11 mouse cellular contexts compared by ENCODE assay signal in genomic region chr5:114592463-114593160, GRCm38 (mm10). TPM values are rescaled to one million over a fixed set of nuclear protein-coding genes. Genes with fewer than 3 reads are reported as not detected.
DNase-seq lines count a peak whose midpoint lies in the region; ATAC-seq and TF ChIP-seq lines count a peak whose summit lies in the region.
"Had no signal": no experiment of that assay in that cellular context is flagged by ENCODE, and none has a peak within 500 bp of the region (broad histone marks: within the 10 kb centered on the region; RNA-seq: fewer than 3 reads in every experiment).

No protein-coding gene starts in this region.

- no peak for ATAC-seq in G1E (ENCODE audit: extremely low read depth, insufficient number of reproducible peaks, low FRiP score, poor library complexity, severe bottlenecking)
- 0 out of 2 replicates have a peak, but pooled peaks have one; percentile 23 for ATAC-seq in forebrain, embryonic 15.5 days (replicated peaks)
- no peak for ATAC-seq in kidney, embryonic 16.5 days (ENCODE audit: low FRiP score, low TSS enrichment)
- ATAC-seq: inflammation-experienced regulatory T-cells, adult 6 months had no signal

- TF ChIP-seq RAD21 in CH12.LX (IDR thresholded peaks at IDR 0.05; ENCODE audit: low read depth, low read length) = no peak

- H3K4me3 ChIP-seq in CH12.LX (replicated peaks in 1 of 3; ENCODE audit: low read depth in 2 of 3, low read length in 2 of 3, poor library complexity in 1 of 3) = no peak overlapping the region
- peak overlapping the region; percentile 59; the same call in 1 of the 2 replicates for H3K4me3 ChIP-seq in G1E (ENCODE audit: low read depth, low read length)
- no peak overlapping the region for H3K4me3 ChIP-seq in forebrain, embryonic 15.5 days
- H3K4me3 ChIP-seq in midbrain, embryonic 10.5 days = no peak overlapping the region
- no peak overlapping the region for H3K4me3 ChIP-seq in kidney, embryonic 16.5 days (ENCODE audit: low read length)
- H3K4me3 ChIP-seq: liver, embryonic 13.5 days had no signal

- H3K4me2 ChIP-seq in CH12.LX (ENCODE audit: insufficient read depth, low read depth, poor library complexity, severe bottlenecking) = no peak overlapping the region
- 0 out of 2 replicates have a peak overlapping the region, but pooled peaks have one; percentile 5 for H3K4me2 ChIP-seq in forebrain, embryonic 15.5 days (replicated peaks)
- H3K4me2 ChIP-seq in kidney, embryonic 16.5 days (replicated peaks; ENCODE audit: low read depth, low read length) = no peak overlapping the region
- H3K4me2 ChIP-seq: liver, embryonic 13.5 days had no signal

- H3K79me2 ChIP-seq in CH12.LX (replicated peaks; ENCODE audit: control insufficient read depth, extremely low read depth, insufficient read depth, poor library complexity, severe bottlenecking) = no peaks in the 10 kb centered on the region

- no peak for TF ChIP-seq EP300 in CH12.LX (IDR thresholded peaks at IDR 0.05; ENCODE audit: low read length)

- in situ Hi-C loops in CH12.LX (cut with MboI; ENCODE audit: low pct_ligation_motif_present, low pct_unique_long_range_greater_than_20kb, low sequenced_read_pairs) = no loop called here

- H3K9ac ChIP-seq in CH12.LX (ENCODE audit: insufficient read depth, low read depth) = no peak overlapping the region
- H3K9ac ChIP-seq in forebrain, embryonic 15.5 days (replicated peaks) = no peak overlapping the region
- no peak overlapping the region; the same call in 1 of the 2 replicates for H3K9ac ChIP-seq in kidney, embryonic 16.5 days (replicated peaks; ENCODE audit: low read length)
- H3K9ac ChIP-seq: liver, embryonic 13.5 days had no signal

- dilution Hi-C loops in CH12.LX (cut with MboI; ENCODE audit: extremely low pct_ligation_motif_present, extremely low pct_unique_long_range_greater_than_20kb, low sequenced_read_pairs) = no loop called here

- DNase-seq in CH12.LX (ENCODE audit: extremely low read depth) (no peak), G1E (ENCODE audit: low spot score) (no peak)
- no peak for DNase-seq in midbrain, embryonic 10.5 days (ENCODE audit: low spot score)
- DNase-seq in gastrocnemius, postnatal 25 days = no peak
- no peak for DNase-seq in cerebellum, postnatal 36 days
- DNase-seq in left cerebral cortex, adult 11 months (ENCODE audit: low spot score) = no peak
- DNase-seq: adrenal gland, adult 8-10 months; liver, embryonic 13.5 days had no signal

- no peak overlapping the region for H3K27ac ChIP-seq in CH12.LX (ENCODE audit: insufficient read depth, low read depth)
- peak overlapping the region; percentile 78 for H3K27ac ChIP-seq in forebrain, embryonic 15.5 days (replicated peaks)
- peak overlapping the region; percentile 76 for H3K27ac ChIP-seq in midbrain, embryonic 10.5 days (replicated peaks)
- no peak overlapping the region for H3K27ac ChIP-seq in kidney, embryonic 16.5 days (ENCODE audit: low read length)
- H3K27ac ChIP-seq: liver, embryonic 13.5 days had no signal

- no peak for TF ChIP-seq POLR2A in CH12.LX (IDR thresholded peaks at IDR 0.05; ENCODE audit: low read depth, low read length)

- WGBS in forebrain, embryonic 15.5 days = 32% methylated on average over 19 of the region's 19 CpGs
- 76% methylated on average over 19 of the region's 19 CpGs for WGBS in midbrain, embryonic 10.5 days
- WGBS in kidney, embryonic 16.5 days = 66% methylated on average over 19 of the region's 19 CpGs

- peaks cover 29% of the 10 kb centered on the region for H3K27me3 ChIP-seq in CH12.LX (replicated peaks)
- H3K27me3 ChIP-seq in G1E (ENCODE audit: insufficient read depth, low read length) = peaks cover 37% of the 10 kb centered on the region
- 0 out of 2 replicates have a peak, but pooled peaks cover 14% of the 10 kb centered on the region for H3K27me3 ChIP-seq in forebrain, embryonic 15.5 days
- peaks cover 16% of the 10 kb centered on the region; the same call in 1 of the 2 replicates for H3K27me3 ChIP-seq in midbrain, embryonic 10.5 days (ENCODE audit: low read depth, poor library complexity, severe bottlenecking)
- no peaks in the 10 kb centered on the region for H3K27me3 ChIP-seq in kidney, embryonic 16.5 days (ENCODE audit: insufficient read depth, low read length)
- H3K27me3 ChIP-seq: liver, embryonic 13.5 days had no signal

- no peaks in the 10 kb centered on the region for H3K36me3 ChIP-seq in CH12.LX (replicated peaks in 1 of 2; ENCODE audit: control insufficient read depth in 1 of 2, insufficient read depth in 1 of 2, low read length in 1 of 2)
- peaks cover 35% of the 10 kb centered on the region for H3K36me3 ChIP-seq in G1E (replicated peaks)
- no peaks in the 10 kb centered on the region for H3K36me3 ChIP-seq in forebrain, embryonic 15.5 days
- peaks cover 25% of the 10 kb centered on the region for H3K36me3 ChIP-seq in midbrain, embryonic 10.5 days
- H3K36me3 ChIP-seq in kidney, embryonic 16.5 days (ENCODE audit: insufficient read depth, low read length) = peaks cover 3% of the 10 kb centered on the region; the same call in 1 of the 2 replicates
- H3K36me3 ChIP-seq: liver, embryonic 13.5 days had no signal

- no peak for TF ChIP-seq CTCF in CH12.LX (conservative IDR thresholded peaks at IDR 0.05 in 1 of 2, IDR thresholded peaks at IDR 0.05 in 1 of 2; ENCODE audit: low read depth in 2 of 2, low read length in 2 of 2)
- TF ChIP-seq CTCF in G1E (IDR thresholded peaks at IDR 0.05; ENCODE audit: low read depth, low read length) = no peak

- no peaks in the 10 kb centered on the region for H3K9me3 ChIP-seq in CH12.LX (replicated peaks; ENCODE audit: low read length)
- no peaks in the 10 kb centered on the region for H3K9me3 ChIP-seq in G1E (replicated peaks)
- no peaks in the 10 kb centered on the region for H3K9me3 ChIP-seq in forebrain, embryonic 15.5 days
- no peaks in the 10 kb centered on the region for H3K9me3 ChIP-seq in midbrain, embryonic 10.5 days (replicated peaks)
- H3K9me3 ChIP-seq in kidney, embryonic 16.5 days (ENCODE audit: low read length) = no peaks in the 10 kb centered on the region
- H3K9me3 ChIP-seq: liver, embryonic 13.5 days had no signal

- H3K4me1 ChIP-seq in CH12.LX (ENCODE audit: control insufficient read depth in 1 of 2, insufficient read depth in 2 of 2) = peaks cover 30 to 60% of the 10 kb centered on the region in 2 experiments
- H3K4me1 ChIP-seq in G1E (ENCODE audit: insufficient read depth, low read depth, low read length) = peaks cover 70% of the 10 kb centered on the region
- H3K4me1 ChIP-seq in forebrain, embryonic 15.5 days = peaks cover 81% of the 10 kb centered on the region
- H3K4me1 ChIP-seq in midbrain, embryonic 10.5 days = peaks cover 98% of the 10 kb centered on the region
- H3K4me1 ChIP-seq in kidney, embryonic 16.5 days (ENCODE audit: insufficient read depth, low read length) = peaks cover 100% of the 10 kb centered on the region

TF ChIP-seq in CH12.LX, 34 proteins besides CTCF, POLR2A, EP300 and RAD21:
- TF ChIP-seq ZNF384 (IDR thresholded peaks at IDR 0.05; ENCODE audit: low read depth, low read length) (peak; percentile 69), UBTF (IDR thresholded peaks at IDR 0.05; ENCODE audit: low read depth, low read length) (no peak)

RNA-seq across cellular contexts. Expression of gene Fam222a, which starts 24.8 kb away (rescaled TPM):
- not detected in 2 replicates for total RNA-seq in CH12.LX (2012; rRNA removed)
- not detected in 2 replicates for total RNA-seq in CH12.LX (2014; rRNA removed)
- polyA plus RNA-seq in CH12.LX (2012; ENCODE audit: insufficient read length, low read depth) = 0.13 and 0.14 TPM in 2 replicates
- 3.2 and 3.8 TPM in 2 replicates for total RNA-seq in G1E (2014; fragmentation: Nextera tagmentation)
- 0.12 and 0.71 TPM in 2 replicates for total RNA-seq in G1E (2017)
- 6.9 and 7.3 TPM in 2 replicates for polyA plus RNA-seq in G1E (2012)
- polyA plus RNA-seq in forebrain, embryonic 15.5 days (2015; fragmentation: Nextera tagmentation; extraction: Ambion mirVana) = 5.2 and 5.6 TPM in 2 replicates
- 4.0 and 5.1 TPM in 2 replicates for polyA plus RNA-seq in midbrain, embryonic 10.5 days (2016; fragmentation: Nextera tagmentation; extraction: Ambion mirVana)
- total RNA-seq in gastrocnemius, postnatal 25 days (2021) = under 1 TPM; 0.29 to 0.54 TPM
- 4.1 and 4.5 TPM in 2 replicates for polyA plus RNA-seq in kidney, embryonic 16.5 days (2015; fragmentation: Nextera tagmentation; extraction: Ambion mirVana)
- polyA plus RNA-seq: inflammation-experienced regulatory T-cells, adult 6 months had no signal

Comparison
In these comparisons a context has a peak if more than half of its experiments do, and no peak if none do; other contexts are left out.
1. H3K27ac ChIP-seq: peak in forebrain, embryonic 15.5 days (single experiment) and midbrain, embryonic 10.5 days (single experiment); none in CH12.LX (single experiment) and kidney, embryonic 16.5 days (single experiment).